Mouse (Mus musculus) limb, embryonic 15.5 days (tissue): ENCODE data around the gene Hexim2. TPM values are rescaled to one million over a fixed set of nuclear protein-coding genes. Genes with fewer than 3 reads are reported as not detected.

Experiments used
- ATAC-seq: fragments of 200-750 bp; cut with Nextera tagmentation; 2 replicates; pipeline ENCODE4 v1.8.0; 2017; ENCODE audit warnings: low read depth, moderate TSS enrichment; ENCODE audit not compliant: insufficient number of reproducible peaks, low FRiP score, low TSS enrichment
- H3K27ac ChIP-seq: fragments of 300-500 bp; sonication (generic); 2 replicates; pipeline ENCODE4 v1.5.1; 2015; ENCODE audit warnings: moderate library complexity, mild to moderate bottlenecking, inconsistent platforms
- H3K27me3 ChIP-seq: fragments of 300-500 bp; sonication (generic); 2 replicates; pipeline ENCODE4 v1.6.1; 2015; ENCODE audit warnings: inconsistent platforms
- H3K36me3 ChIP-seq: fragments of 300-500 bp; sonication (generic); 2 replicates; pipeline ENCODE4 v1.6.1; 2015; ENCODE audit warnings: inconsistent platforms
- H3K4me1 ChIP-seq: fragments of 300-500 bp; sonication (generic); 2 replicates; pipeline ENCODE4 v1.6.1; 2015; ENCODE audit warnings: inconsistent platforms
- H3K4me2 ChIP-seq: fragments of 300-500 bp; sonication (generic); 2 replicates; pipeline ENCODE4 v1.6.1; 2015; ENCODE audit warnings: mild to moderate bottlenecking, inconsistent platforms
- H3K4me3 ChIP-seq: fragments of 300-500 bp; sonication (generic); 2 replicates; pipeline ENCODE4 v1.5.1; 2015; ENCODE audit warnings: mild to moderate bottlenecking, inconsistent platforms
- H3K9ac ChIP-seq: fragments of 300-500 bp; sonication (generic); 2 replicates; pipeline ENCODE4 v1.6.1; 2015; ENCODE audit warnings: inconsistent platforms
- H3K9me3 ChIP-seq: fragments of 300-500 bp; sonication (generic); 2 replicates; pipeline ENCODE4 v1.6.1; 2016; ENCODE audit warnings: inconsistent platforms
- WGBS: fragments of 180-500 bp; shearing (Covaris S2); methylation state at CpG from one replicate; pipeline ENCODE4 v1.1.7; 2015; 5-methylcytosine and 5-hydroxymethylcytosine counted together
- polyA plus RNA-seq: library from polyadenylated mRNA; unstranded; fragments of >200 nt; fragmentation: Nextera tagmentation; extraction: Ambion mirVana; gene quantifications from 2 replicates; pipeline ENCODE4 v1.2.1, GENCODE M21; 2015

Hexim2 gene
- polyA plus RNA-seq, 1 experiment from 2014 or later: 12.2 TPM

- peaks cover 44% of the 10 kb centered on the region for H3K4me1 ChIP-seq
- no peaks in the 10 kb centered on the region for H3K36me3 ChIP-seq
- no peak overlapping the region for H3K27ac ChIP-seq
- WGBS: 53% methylated on average over 4 of the region's 4 CpGs
- H3K4me2 ChIP-seq: no peak overlapping the region
- no peak overlapping the region for H3K4me3 ChIP-seq
- no peak for ATAC-seq
- no peak overlapping the region for H3K9ac ChIP-seq
- H3K9me3 ChIP-seq: no peaks in the 10 kb centered on the region
- no peaks in the 10 kb centered on the region; the same call in 1 of the 2 replicates for H3K27me3 ChIP-seq
Observed at GRCm38 (mm10) chr11:103113771-103114170, 18.5 kb upstream of the Hexim2 start.

- peak overlapping the region; percentile 51 for H3K4me2 ChIP-seq
- peak overlapping the region; percentile 67 for H3K4me3 ChIP-seq
- H3K27ac ChIP-seq: peak overlapping the region; percentile 94
- peak overlapping the region; percentile 64 for H3K9ac ChIP-seq
- H3K9me3 ChIP-seq: no peaks in the 10 kb centered on the region
- H3K27me3 ChIP-seq: no peaks in the 10 kb centered on the region; the same call in 1 of the 2 replicates
- no peaks in the 10 kb centered on the region for H3K36me3 ChIP-seq
- peaks cover 47% of the 10 kb centered on the region for H3K4me1 ChIP-seq
- no peak for ATAC-seq
- WGBS: 84% methylated on average over 11 of the region's 11 CpGs
Observed at GRCm38 (mm10) chr11:103114270-103114943, 17.8 kb upstream of the Hexim2 start.

GRCm38 (mm10) chr11:103115163-103116007 is 16.8 kb upstream of the Hexim2 start:
- peaks cover 47% of the 10 kb centered on the region for H3K4me1 ChIP-seq
- H3K4me3 ChIP-seq: peak overlapping the region; percentile 67
- peak overlapping the region; percentile 94 for H3K27ac ChIP-seq
- peak; percentile 46; the same call in 1 of the 2 replicates for ATAC-seq
- under 1% methylated on average over 34 of the region's 34 CpGs for WGBS
- no peaks in the 10 kb centered on the region; the same call in 1 of the 2 replicates for H3K27me3 ChIP-seq
- no peaks in the 10 kb centered on the region for H3K36me3 ChIP-seq
- peak overlapping the region; percentile 64 for H3K9ac ChIP-seq
- H3K9me3 ChIP-seq: no peaks in the 10 kb centered on the region
- peak overlapping the region; percentile 51 for H3K4me2 ChIP-seq

- peaks cover 44% of the 10 kb centered on the region for H3K4me1 ChIP-seq
- WGBS: under 1% methylated on average over 52 of the region's 53 CpGs
- peak within 1 kb of the TSS; percentile 94 for H3K27ac ChIP-seq
- no peaks in the 10 kb centered on the region for H3K36me3 ChIP-seq
- H3K27me3 ChIP-seq: no peaks in the 10 kb centered on the region; the same call in 1 of the 2 replicates
- H3K4me2 ChIP-seq: peak within 1 kb of the TSS; percentile 83
- peak; percentile 93 for ATAC-seq
- peak within 1 kb of the TSS; percentile 67 for H3K4me3 ChIP-seq
- peak within 1 kb of the TSS; percentile 72 for H3K9ac ChIP-seq
- no peaks in the 10 kb centered on the region for H3K9me3 ChIP-seq
Observed at GRCm38 (mm10) chr11:103116008-103116818, 16.0 kb upstream of the Hexim2 start, which contains the start of gene Hexim1. Hexim1 (plus strand) TSS chr11:103116231.

- Histone ChIP-seq H3K9ac (peak overlapping the region; percentile 72), H3K4me3 (peak overlapping the region; percentile 67), H3K4me2 (peak overlapping the region; percentile 83), H3K36me3 (no peaks in the 10 kb centered on the region), H3K4me1 (peaks cover 36% of the 10 kb centered on the region), H3K27me3 (no peaks in the 10 kb centered on the region; the same call in 1 of the 2 replicates), H3K27ac (peak overlapping the region; percentile 94), H3K9me3 (no peaks in the 10 kb centered on the region)
- no peak for ATAC-seq
- 0% methylated on average over 35 of the region's 35 CpGs for WGBS
Observed at GRCm38 (mm10) chr11:103116959-103117590, 15.2 kb upstream of the Hexim2 start.

GRCm38 (mm10) chr11:103117591-103118009 is 14.6 kb upstream of the Hexim2 start:
- no peak for ATAC-seq
- Histone ChIP-seq H3K9me3 (no peaks in the 10 kb centered on the region), H3K36me3 (no peaks in the 10 kb centered on the region), H3K9ac (peak overlapping the region; percentile 72), H3K27me3 (no peaks in the 10 kb centered on the region; the same call in 1 of the 2 replicates), H3K4me3 (peak overlapping the region; percentile 67), H3K27ac (peak overlapping the region; percentile 94), H3K4me1 (peaks cover 31% of the 10 kb centered on the region), H3K4me2 (peak overlapping the region; percentile 83)
- WGBS: under 1% methylated on average over 38 of the region's 38 CpGs

- Histone ChIP-seq H3K4me1 (peaks cover 19% of the 10 kb centered on the region), H3K4me2 (peak overlapping the region; percentile 83), H3K9ac (no peak overlapping the region), H3K27ac (no peak overlapping the region), H3K27me3 (no peaks in the 10 kb centered on the region; the same call in 1 of the 2 replicates), H3K36me3 (no peaks in the 10 kb centered on the region), H3K4me3 (peak overlapping the region; percentile 67; the same call in 1 of the 2 replicates), H3K9me3 (no peaks in the 10 kb centered on the region)
- ATAC-seq: no peak
- 78% methylated on average over 2 of the region's 2 CpGs for WGBS
Observed at GRCm38 (mm10) chr11:103118866-103119265, 13.4 kb upstream of the Hexim2 start.

GRCm38 (mm10) chr11:103119609-103120008 is 12.6 kb upstream of the Hexim2 start:
- Histone ChIP-seq H3K4me1 (peaks cover 13% of the 10 kb centered on the region), H3K36me3 (no peaks in the 10 kb centered on the region), H3K4me2 (no peak overlapping the region), H3K4me3 (no peak overlapping the region), H3K9me3 (no peaks in the 10 kb centered on the region), H3K27ac (no peak overlapping the region), H3K9ac (no peak overlapping the region), H3K27me3 (no peaks in the 10 kb centered on the region)
- WGBS: 55% methylated on average over 5 of the region's 5 CpGs
- ATAC-seq: no peak

- Histone ChIP-seq H3K9ac (no peak overlapping the region), H3K27me3 (no peaks in the 10 kb centered on the region), H3K9me3 (no peaks in the 10 kb centered on the region), H3K4me1 (peaks cover 10% of the 10 kb centered on the region), H3K27ac (no peak overlapping the region), H3K4me2 (no peak overlapping the region), H3K36me3 (no peaks in the 10 kb centered on the region), H3K4me3 (no peak overlapping the region)
- WGBS: 57% methylated on average over 5 of the region's 5 CpGs
- ATAC-seq: no peak
Observed at GRCm38 (mm10) chr11:103120315-103120714, 11.9 kb upstream of the Hexim2 start.

- Histone ChIP-seq H3K36me3 (0 out of 2 replicates have a peak, but pooled peaks cover 6% of the 10 kb centered on the region), H3K4me3 (peak overlapping the region; percentile 84), H3K9me3 (no peaks in the 10 kb centered on the region), H3K4me1 (peaks cover 31% of the 10 kb centered on the region), H3K9ac (peak overlapping the region; percentile 99), H3K27me3 (no peaks in the 10 kb centered on the region), H3K27ac (peak overlapping the region; percentile 95), H3K4me2 (peak overlapping the region; percentile 53)
- whole genome bisulfite sequencing: under 1% methylated on average over 56 of the region's 58 CpGs
- peak; percentile 93 for ATAC-seq
Observed at GRCm38 (mm10) chr11:103132576-103133455, 587 bp downstream of the Hexim2 start.
